Mouse (Mus musculus): ENCODE data around the gene Best1. TPM values are rescaled to one million over a fixed set of nuclear protein-coding genes. Genes with fewer than 3 reads are reported as not detected.

Gene Best1
- total RNA-seq, 1 experiment from 2014 or later = not detected

GRCm38 (mm10) chr19:10033211-10033973, 32.0 kb upstream of the Best1 start:
- peak; percentile 65 to 72 for ATAC-seq (replicated peaks in 1 of 2; ENCODE audit: insufficient read depth in 1 of 2, low FRiP score in 2 of 2, low TSS enrichment in 1 of 2, low read depth in 1 of 2, poor library complexity in 2 of 2, severe bottlenecking in 2 of 2)

DNA sequence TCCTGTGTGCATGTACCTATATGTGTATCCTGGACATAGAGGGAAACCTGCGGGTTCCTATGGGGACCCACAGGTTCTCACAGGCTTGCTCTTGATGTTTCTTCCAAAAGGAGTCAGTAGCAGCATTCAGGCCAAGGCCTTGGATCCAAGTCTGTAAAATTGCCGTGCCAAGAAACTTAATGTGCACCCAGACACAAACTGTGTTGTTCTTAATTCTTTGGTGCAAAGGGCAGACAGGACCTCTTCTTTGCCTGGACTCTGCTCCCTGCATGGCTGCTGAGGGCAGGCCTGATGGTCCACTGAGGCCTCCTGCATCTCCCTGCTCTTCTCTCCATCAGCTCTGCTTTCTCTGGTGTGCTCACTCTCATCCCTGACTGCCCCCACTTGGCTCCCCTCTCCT, 28.3 kb upstream of the Best1 start:
- ATAC-seq (replicated peaks in 1 of 2; ENCODE audit: insufficient read depth in 1 of 2, low FRiP score in 2 of 2, low TSS enrichment in 1 of 2, low read depth in 1 of 2, poor library complexity in 2 of 2, severe bottlenecking in 2 of 2) = no peak

DNA sequence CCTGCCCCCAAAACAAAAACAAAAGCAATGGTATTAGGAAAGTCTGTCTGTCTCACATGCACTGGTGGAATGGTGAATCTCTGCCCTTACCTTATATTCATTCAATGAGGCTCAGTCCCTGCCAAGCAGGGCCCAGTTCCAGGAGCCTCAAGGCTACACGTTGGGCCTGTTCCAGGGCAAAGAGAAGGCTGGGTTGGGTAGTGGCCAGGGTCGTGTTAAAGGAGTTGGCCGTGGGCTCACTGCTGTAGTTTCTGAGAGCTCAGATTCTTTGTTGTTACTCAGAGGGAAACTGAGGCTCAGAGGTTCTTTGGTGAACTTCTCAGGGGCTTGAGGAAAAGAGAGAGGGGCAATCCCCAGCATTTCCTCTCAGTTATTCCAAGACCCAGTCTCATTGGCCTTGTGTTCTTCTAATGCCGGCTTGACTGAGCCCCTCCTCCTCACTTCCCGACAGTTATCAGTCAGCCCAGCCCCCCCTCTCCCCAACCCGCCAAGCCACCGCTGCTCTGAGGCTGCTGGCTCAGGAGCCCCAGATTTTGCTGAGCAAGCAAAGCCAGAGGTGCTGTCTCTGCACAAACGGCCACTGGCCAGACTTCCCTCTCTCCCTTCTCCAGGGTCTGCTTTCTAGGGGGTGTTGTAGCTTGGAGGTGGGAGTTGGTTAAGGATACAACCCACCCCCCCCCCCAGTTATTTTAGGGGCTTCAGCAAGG, 23.9 kb upstream of the Best1 start:
- ATAC-seq (replicated peaks in 1 of 2; ENCODE audit: insufficient read depth in 1 of 2, low FRiP score in 2 of 2, low TSS enrichment in 1 of 2, low read depth in 1 of 2, poor library complexity in 2 of 2, severe bottlenecking in 2 of 2) = 0 out of 4 replicates have a peak, but pooled peaks have one; percentile 29 to 39

DNA sequence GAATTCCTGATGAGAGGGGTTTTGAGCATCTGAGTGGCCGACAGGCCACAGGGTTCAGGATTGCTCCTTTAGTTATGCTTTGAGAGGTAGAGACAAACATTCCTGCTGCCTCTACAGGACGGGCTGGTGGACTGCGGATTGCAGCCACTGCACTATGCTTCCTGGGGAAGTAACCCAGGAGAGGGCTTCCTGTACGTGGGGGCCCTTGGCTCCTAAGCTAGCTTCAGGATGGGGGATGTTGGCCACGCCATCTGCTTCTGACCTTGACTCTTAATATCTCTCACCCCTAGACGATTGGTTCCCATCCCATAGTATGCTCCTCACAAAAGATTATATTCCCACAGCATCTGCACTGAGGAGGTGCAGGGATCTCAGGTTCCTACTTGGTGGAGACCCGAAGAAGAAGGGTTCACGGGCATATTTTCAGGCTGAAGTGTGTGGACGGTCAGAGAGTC, 21.9 kb upstream of the Best1 start:
- 0 out of 4 replicates have a peak, but pooled peaks of 1 of the 2 experiments have one; percentile 27 for ATAC-seq (replicated peaks in 1 of 2; ENCODE audit: insufficient read depth in 1 of 2, low FRiP score in 2 of 2, low TSS enrichment in 1 of 2, low read depth in 1 of 2, poor library complexity in 2 of 2, severe bottlenecking in 2 of 2)

DNA sequence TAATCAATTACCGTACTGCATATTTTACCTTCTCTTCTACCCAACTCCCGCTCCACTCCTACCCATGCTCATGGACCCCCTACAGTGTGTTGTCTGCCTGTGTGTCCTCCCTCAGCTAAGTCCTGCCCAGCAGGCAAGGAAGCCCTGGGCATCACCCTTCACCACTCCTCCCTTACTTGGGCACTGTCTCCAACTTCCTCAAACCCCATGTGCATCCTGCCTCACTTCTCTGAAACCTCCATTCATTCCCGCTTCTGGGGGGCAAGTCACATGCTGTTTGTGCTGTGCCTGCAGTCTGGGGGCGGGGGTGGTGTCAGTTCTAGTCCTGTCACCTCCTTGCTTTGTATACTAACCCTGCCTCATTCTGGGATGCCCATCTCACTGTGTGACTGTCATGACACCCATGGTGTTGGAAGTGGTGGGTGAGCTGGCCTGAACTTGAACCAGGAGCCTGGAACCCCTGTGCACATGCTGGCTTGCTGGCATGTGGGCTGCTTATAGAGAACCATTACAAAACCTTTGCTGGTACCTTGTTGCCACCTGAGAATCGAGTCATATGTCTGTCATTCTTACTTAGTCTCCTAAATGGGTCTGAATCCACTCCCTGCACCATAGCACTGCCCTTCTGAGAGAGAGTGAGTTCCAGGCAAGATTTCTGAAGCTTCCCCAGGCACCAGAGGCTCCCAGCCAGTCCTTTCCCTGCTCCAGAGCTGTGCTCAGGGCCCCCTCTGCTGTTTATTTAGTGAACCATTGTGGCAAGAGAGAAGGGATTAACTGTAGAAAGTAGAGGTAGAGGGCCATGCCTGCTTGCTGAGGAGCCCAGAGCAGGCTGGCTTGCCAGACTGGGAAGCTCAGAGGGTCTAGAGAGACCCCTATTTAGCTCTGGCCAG, 21.2 kb upstream of the Best1 start:
- ATAC-seq (replicated peaks in 1 of 2; ENCODE audit: insufficient read depth in 1 of 2, low FRiP score in 2 of 2, low TSS enrichment in 1 of 2, low read depth in 1 of 2, poor library complexity in 2 of 2, severe bottlenecking in 2 of 2) = peak; percentile 53 to 56

GRCm38 (mm10) chr19:10021981-10022380, 20.5 kb upstream of the Best1 start:
- ATAC-seq (replicated peaks in 1 of 2; ENCODE audit: insufficient read depth in 1 of 2, low FRiP score in 2 of 2, low TSS enrichment in 1 of 2, low read depth in 1 of 2, poor library complexity in 2 of 2, severe bottlenecking in 2 of 2) = no peak

GRCm38 (mm10) chr19:10019214-10019760, 17.9 kb upstream of the Best1 start:
- no peak for ATAC-seq (replicated peaks in 1 of 2; ENCODE audit: insufficient read depth in 1 of 2, low FRiP score in 2 of 2, low TSS enrichment in 1 of 2, low read depth in 1 of 2, poor library complexity in 2 of 2, severe bottlenecking in 2 of 2)

GRCm38 (mm10) chr19:10018527-10018818, 17.0 kb upstream of the Best1 start:
- ATAC-seq (replicated peaks in 1 of 2; ENCODE audit: insufficient read depth in 1 of 2, low FRiP score in 2 of 2, low TSS enrichment in 1 of 2, low read depth in 1 of 2, poor library complexity in 2 of 2, severe bottlenecking in 2 of 2) = no peak

DNA sequence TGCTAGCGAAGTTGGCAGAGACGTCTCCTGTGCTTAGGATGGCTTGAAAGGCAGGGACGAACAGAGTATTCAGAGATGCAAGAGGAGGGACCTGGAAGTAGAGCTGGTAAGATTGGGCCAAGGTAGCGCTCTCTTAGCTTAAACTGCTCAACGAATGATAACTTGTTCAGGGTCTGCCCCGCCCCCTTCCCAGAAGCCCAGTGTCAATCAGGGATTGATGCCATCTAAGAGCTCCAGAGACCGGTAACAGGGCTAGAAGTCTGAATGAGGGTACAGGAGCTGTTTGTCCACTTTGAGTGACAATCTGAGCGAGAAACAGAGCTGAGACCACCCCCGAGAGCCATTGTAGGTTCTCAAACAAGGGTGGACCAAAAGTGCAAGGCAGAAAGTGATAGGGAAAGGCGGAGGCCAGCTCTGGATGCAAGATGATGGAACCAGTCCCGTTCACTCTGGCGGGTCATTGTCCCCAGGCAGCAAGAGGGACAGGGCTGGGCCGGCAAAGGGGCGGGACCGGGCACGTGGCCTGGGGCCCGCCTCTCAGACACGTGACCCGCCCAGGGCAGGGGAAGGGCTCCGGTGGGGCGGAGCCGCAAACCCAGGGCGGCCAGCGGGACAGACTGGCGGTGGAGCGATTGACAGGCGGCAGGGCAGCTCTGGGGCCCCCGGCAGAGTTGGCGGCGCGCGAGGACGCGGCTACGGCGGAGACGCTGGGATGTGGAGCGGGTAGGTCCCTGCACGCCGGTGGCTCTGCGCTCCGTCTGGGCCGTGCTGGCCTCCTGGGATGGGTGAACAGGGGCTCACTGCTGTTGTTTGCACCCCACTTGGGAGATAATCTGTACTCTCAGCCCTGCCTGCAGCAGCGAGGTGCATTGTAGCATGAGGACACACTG, 16.4 kb upstream of the Best1 start:
- peak; percentile 74 to 84 for ATAC-seq (replicated peaks in 1 of 2; ENCODE audit: insufficient read depth in 1 of 2, low FRiP score in 2 of 2, low TSS enrichment in 1 of 2, low read depth in 1 of 2, poor library complexity in 2 of 2, severe bottlenecking in 2 of 2)

DNA sequence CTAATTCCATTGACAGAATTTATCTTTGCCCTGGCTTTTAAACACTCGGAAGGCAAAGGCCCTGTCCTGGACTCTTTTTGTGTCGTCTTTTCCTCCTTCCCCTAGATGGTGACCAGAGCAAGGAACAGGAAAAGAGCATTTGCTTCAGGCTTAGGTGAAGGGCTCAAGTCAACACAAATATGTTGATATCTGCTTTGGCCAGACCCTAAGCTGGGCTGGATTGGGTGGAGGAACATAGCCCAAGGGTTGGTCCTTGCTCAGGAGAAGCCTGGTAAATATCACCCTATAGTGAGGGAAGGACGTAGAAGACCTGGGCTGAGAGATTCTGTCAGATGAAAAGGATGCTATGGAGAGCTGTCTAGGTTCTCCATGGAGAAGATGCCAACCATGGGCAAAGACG, 14.7 kb upstream of the Best1 start:
- ATAC-seq (replicated peaks in 1 of 2; ENCODE audit: insufficient read depth in 1 of 2, low FRiP score in 2 of 2, low TSS enrichment in 1 of 2, low read depth in 1 of 2, poor library complexity in 2 of 2, severe bottlenecking in 2 of 2) = no peak

GRCm38 (mm10) chr19:10015442-10015841, 14.0 kb upstream of the Best1 start:
- ATAC-seq (replicated peaks in 1 of 2; ENCODE audit: insufficient read depth in 1 of 2, low FRiP score in 2 of 2, low TSS enrichment in 1 of 2, low read depth in 1 of 2, poor library complexity in 2 of 2, severe bottlenecking in 2 of 2) = no peak

GRCm38 (mm10) chr19:10014824-10015223, 13.4 kb upstream of the Best1 start:
- ATAC-seq (replicated peaks in 1 of 2; ENCODE audit: insufficient read depth in 1 of 2, low FRiP score in 2 of 2, low TSS enrichment in 1 of 2, low read depth in 1 of 2, poor library complexity in 2 of 2, severe bottlenecking in 2 of 2) = no peak

GRCm38 (mm10) chr19:10013913-10014312, 12.5 kb upstream of the Best1 start:
- ATAC-seq (replicated peaks in 1 of 2; ENCODE audit: insufficient read depth in 1 of 2, low FRiP score in 2 of 2, low TSS enrichment in 1 of 2, low read depth in 1 of 2, poor library complexity in 2 of 2, severe bottlenecking in 2 of 2) = no peak

GRCm38 (mm10) chr19:10013348-10013747, 11.9 kb upstream of the Best1 start:
- no peak for ATAC-seq (replicated peaks in 1 of 2; ENCODE audit: insufficient read depth in 1 of 2, low FRiP score in 2 of 2, low TSS enrichment in 1 of 2, low read depth in 1 of 2, poor library complexity in 2 of 2, severe bottlenecking in 2 of 2)

DNA sequence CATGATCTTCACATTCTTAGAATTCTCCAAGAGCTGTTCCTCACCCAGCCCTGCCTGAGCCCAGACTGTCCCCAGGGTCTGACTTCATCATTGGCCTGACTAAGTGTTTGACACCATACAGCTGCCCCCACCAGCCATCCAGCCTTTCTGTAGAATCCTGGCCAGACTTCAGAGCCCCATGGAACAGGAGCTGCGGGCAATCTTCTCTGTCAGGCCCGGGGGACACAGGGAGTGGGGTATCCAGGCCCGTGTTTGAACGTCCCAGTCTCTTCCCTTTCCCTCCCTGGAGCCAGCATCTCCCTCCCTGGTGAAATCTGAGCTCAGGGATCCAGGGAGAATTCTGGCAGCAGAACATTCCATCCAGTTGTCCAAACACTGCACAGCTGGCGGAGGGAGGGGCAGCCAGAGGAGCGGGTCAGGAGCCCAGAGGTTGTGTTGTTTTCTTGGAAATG, 11.4 kb upstream of the Best1 start:
- ATAC-seq (replicated peaks in 1 of 2; ENCODE audit: insufficient read depth in 1 of 2, low FRiP score in 2 of 2, low TSS enrichment in 1 of 2, low read depth in 1 of 2, poor library complexity in 2 of 2, severe bottlenecking in 2 of 2) = no peak

DNA sequence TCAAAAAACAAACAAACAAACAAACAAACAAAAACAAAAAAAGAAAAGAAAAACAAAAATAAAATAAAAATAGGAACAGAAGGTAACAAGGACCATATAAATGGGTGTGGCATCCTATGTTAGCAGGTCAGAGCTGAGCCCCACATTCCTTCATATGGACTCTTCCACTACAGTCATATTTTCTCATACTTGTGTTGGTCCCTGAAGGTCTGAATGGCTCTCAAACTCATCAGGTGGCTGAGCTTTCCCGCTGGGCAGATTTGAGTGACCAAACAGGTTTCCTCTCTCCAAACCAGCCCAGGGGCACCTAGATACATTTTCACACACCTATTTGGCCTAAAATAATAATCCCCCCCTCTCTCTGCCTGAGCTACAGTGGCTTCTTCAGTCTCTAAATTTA, 10.0 kb upstream of the Best1 start:
- no peak for ATAC-seq (replicated peaks in 1 of 2; ENCODE audit: insufficient read depth in 1 of 2, low FRiP score in 2 of 2, low TSS enrichment in 1 of 2, low read depth in 1 of 2, poor library complexity in 2 of 2, severe bottlenecking in 2 of 2)

DNA sequence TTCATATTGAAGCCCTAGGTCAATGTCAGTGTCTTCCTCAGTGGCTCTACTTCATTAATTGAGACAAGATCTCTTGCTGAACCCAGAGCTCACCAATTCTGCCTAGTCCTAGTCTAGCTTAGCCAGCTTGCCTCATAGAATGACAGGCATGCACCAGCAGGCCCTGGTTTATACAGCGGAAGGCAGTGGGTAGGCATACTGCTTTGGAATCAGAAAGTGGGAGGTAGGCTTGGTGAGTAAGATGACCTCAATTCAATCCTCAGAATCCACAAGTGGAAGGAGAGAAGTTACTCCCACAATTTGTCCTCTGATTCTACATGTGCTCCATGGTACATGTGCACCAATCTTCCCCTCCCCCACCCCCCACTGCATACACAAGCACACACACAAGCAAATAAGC, 2.3 kb upstream of the Best1 start:
- ATAC-seq (replicated peaks in 1 of 2; ENCODE audit: insufficient read depth in 1 of 2, low FRiP score in 2 of 2, low TSS enrichment in 1 of 2, low read depth in 1 of 2, poor library complexity in 2 of 2, severe bottlenecking in 2 of 2) = no peak

All from hematopoietic stem cell, adult 5-6 weeks (primary cell).